Mouse (Mus musculus): Measurements from ENCODE around the gene Nepro.
A peak's percentile ranks its signal among the peaks of the same experiment; 100 is the strongest.

The Nepro gene

DNA sequence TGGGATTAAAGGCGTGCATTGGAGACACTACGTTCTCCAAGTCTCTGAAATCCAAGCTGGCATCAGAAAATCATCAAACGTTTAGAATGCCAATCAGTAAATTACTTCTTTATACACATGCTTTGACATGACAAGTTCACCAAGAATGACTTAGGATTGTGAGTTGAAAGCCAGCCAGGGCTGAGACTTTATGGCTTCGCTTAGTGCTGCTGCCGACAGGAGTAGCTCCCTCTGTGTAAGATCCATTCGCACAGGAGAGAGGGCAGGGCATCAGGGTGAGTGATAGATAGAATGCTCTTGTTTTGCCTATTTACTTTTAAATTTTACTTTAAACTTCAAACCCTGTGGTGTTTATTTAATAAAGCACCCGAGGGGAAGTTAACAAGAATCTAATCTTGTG is 43.4 kb downstream of the Nepro start:
- DNase-seq (ENCODE audit: low read depth), result no peak

DNA sequence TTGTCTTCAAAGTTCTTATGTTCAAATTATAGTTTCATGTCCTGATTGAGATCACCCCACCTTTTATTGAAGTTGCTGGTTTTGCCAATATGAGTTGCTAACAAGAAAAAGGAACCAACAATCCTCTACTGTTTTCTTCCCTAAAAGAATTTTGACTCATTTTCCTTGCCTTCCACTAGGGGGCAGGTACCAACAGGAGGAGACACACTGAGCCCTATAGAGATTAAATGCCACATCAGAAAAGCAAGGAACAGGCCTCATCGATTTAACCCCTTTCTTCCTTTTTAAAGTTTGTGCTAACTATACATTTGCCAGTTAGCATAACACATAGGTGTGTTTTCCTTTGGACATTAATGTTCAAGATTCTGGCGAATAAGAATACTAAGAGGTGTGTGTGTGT is 43.9 kb downstream of the Nepro start:
- DNase-seq (ENCODE audit: low read depth), result peak; percentile 80

DNA sequence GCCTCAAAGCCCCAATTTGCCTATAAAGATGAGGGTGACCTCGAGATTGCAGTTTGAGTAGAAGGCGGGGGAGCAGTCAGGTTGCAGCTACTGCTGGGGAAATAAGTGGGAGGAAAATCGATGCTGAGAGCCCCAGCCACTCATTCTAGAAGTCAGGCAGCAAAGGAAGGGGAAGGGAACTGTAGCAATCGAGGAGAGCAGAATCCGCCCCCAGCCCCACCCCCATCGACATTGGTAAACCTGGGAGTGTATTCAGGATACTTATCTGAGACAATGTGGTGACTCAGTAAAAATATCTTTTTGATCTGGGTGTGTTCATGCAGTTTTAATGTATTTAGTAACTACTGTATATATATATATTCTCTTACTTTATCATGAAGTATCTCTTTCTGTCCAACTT is 48.5 kb downstream of the Nepro start:
- DNase-seq (ENCODE audit: low read depth), result peak; percentile 56

DNA sequence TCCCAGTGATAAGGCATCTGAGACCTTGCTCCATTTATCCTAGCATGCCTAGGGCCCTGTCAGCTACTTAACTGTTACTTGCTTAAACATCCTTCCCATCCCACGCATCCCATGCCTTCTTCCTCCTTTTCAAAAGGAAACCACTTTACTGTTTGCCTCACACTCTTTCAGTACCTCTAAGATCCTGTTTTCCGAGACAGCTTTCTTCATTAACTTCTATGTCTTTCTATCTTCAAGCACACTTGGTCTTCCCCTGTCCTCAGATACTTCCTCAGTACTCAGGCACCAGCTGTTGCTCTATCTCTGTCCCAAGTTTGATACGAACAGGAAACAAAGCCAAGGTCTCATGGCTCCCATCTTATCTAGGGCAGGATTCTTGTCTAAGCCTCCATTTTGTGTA is 49.6 kb downstream of the Nepro start:
- DNase-seq (ENCODE audit: low read depth), result peak; percentile 50

DNA sequence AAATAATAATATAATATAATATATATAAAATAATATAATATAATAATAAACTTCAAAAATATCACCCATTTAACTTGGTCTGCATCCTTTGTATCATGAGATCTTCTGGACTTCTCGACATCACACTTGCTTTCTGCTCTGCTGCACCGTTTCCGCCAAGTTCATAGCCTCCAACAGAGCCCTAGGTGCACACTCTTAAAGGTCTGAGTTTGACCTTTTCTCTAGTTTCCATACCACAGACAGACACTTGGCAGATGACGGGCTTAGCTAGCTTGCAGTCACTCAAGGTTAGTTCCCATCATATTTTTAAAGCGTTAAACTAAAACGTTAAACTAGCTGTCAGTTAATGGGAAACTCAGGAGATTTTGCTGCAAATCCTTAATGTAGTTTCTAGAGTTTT is 50.1 kb downstream of the Nepro start:
- DNase-seq (ENCODE audit: low read depth), result peak; percentile 61

DNA sequence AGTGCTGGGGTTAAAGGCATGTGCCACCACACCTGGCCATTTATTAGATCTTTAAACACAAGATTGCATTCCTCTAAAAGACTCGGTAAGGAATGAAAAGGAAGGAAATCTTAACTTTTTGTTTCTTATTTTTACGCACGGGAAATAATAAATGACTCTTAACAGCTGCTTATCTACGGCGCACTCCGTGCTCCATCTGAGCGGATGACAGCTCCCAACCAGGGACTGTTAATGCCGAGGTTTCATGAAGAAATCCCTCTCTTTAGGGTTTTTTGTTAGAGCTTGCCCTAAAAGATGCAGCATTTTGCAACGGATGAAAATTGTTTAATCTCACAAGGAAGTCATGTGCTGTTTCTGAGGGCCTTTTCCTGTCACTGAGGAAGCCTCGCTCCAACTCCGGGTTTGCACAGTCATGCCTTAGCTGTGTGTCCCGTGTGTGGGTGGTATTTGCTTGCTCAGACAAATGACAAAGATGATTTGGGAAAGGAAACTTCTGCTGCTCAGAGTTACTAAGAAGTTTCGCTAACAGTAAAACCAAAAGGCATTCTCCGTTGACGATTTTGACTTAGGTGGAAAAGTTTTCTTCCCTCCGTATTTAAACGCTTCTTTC is 54.5 kb downstream of the Nepro start:
- DNase-seq (ENCODE audit: low read depth), result peak; percentile 74

DNA sequence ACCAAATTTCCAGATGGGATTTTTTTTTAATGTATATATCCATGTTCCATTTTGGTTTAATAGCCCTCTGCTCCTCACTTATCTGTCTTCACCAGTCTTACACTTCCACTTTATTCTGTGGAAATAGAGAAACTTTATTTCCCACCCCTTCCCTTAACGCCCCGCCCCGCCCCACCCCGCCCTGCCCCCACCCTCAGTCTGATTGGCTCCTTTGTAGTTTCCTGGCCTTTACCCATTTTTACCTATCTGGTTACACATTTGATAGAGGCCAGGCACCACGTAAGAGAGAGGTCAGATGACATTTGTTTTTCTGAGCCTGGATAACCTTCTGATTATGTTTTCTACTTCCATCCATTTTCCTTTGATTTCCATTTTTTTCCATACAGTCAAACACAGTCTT is 55.4 kb downstream of the Nepro start:
- peak; percentile 22 for DNase-seq (ENCODE audit: low read depth)

DNA sequence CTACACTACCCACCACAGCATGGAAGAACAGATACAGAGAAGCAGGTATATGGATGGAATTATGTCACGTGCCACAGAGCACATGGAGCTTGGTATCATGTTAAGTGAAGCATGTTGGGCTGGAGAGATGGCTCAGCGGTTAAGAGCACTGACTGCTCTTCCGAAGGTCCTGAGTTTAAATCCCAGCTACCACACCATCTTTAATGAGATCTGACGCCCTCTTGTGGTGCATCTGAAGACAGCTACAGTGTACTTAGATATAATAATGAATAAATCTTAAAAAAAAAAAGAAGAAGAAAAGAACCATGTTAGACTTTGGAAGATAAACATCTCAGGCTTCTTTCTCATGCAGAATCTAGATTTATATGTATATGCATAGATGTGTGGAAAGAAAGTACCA is 56.6 kb downstream of the Nepro start:
- peak; percentile 55 for DNase-seq (ENCODE audit: low read depth)

Data from induced T-regulatory cell, adult 2 months (primary cell).